Mouse (Mus musculus) embryonic stem cell, embryonic (primary cell): Measurements from ENCODE around the gene Sh3yl1.

Experiments used
- CTCF ChIA-PET, 4 experiments: fragments of 300-600 bp in 2 of 4; fragments of 350-600 bp in 2 of 4; sonication (Branson Sonifier 250); formaldehyde crosslinking; loops; one replicate each; lab custom pipeline; 2022; ENCODE audit warnings: inconsistent platforms in 2 of 4; lab: Charles Lee
- POLR2A ChIA-PET, 4 experiments: fragments of 300-600 bp in 2 of 4; fragments of 350-600 bp in 2 of 4; sonication (Branson Sonifier 250); formaldehyde crosslinking; loops; one replicate each; lab custom pipeline; 2022; ENCODE audit warnings: antibody characterized with exemption in 4 of 4, inconsistent platforms in 1 of 4; lab: Charles Lee

The Sh3yl1 gene

DNA sequence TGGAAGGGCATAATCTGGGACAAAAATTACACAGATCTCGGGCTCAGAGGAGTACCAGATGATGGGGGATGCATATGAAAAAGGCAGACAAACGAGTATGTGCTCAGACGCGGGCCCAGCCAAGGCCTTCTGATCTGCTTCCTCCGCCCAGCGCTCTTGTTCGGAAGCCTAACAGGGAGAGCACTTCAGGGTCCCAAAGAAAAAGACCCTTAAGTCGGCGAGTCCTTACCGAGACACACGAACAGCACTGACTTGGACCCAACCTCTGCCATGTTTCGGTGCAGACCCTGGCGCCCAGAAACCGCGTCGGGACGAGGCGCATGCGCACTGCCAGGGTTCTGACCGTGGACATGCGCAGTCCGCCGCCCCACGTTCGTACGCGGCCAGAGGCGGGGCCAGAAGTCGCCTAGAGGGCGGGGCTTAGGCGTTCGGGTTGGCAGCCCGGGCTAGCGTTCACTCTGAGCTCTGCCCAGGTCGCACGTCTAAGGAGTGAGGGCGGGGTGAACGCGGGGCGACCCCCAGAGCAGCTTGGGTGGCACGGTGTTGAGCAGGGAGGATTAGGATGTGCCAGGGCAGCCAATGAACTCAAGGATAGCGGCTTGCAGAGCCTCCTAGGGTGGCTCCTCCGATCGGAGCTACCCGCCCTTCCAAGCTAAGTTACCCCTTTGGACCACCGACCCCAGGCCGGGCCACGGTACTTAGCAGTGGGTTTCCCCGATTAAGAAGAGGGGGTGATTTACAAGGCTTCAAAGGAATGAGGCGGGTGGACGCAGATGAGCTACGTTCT, at the start of gene Sh3yl1, which contains the start of gene Acp1:
Gene Sh3yl1 (plus strand): TSS at position 408 of the 787 bp plus-strand sequence.
Gene Acp1 (minus strand): TSS at position 329 of the 787 bp plus-strand sequence.
- ChIA-PET POLR2A (interaction anchor here (0.5 to 1.8 kb wide), 27 partner anchors 10 to 1908 kb away, joined by 3 to 15 read pairs (median 3); partner anchors contain the start of genes Alkal2 (in 2 of the 4), Tmem18 (in 2 of the 4) and Nampt (in 1 of the 4)), CTCF (interaction anchor here in 1 of 4 experiments (0.8 kb wide), 1 partner anchor 93 kb away, joined by 3 read pairs; no protein-coding TSS in a partner anchor)

DNA sequence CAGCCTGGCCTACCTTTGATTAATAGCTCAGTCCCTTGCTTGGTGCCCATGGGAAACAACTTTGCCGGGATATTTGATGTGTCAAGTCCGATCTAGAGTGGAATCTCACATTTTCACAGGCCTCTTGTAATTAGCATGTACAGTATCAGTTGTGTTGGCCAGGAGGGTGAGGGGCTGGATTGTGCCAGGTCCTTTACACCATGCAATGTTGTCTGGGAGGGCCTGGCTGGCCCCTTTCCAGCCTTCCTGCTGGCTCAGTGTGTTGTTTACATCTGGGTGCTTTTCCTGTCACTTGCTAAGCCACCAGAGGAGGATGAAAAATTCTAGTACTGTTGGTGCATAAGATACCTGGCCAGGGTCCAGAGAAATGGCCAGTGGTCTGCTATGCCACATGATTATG, 47.1 kb upstream of the Sh3yl1 start:
- ChIA-PET POLR2A (no interaction called here), CTCF (no interaction called here)

DNA sequence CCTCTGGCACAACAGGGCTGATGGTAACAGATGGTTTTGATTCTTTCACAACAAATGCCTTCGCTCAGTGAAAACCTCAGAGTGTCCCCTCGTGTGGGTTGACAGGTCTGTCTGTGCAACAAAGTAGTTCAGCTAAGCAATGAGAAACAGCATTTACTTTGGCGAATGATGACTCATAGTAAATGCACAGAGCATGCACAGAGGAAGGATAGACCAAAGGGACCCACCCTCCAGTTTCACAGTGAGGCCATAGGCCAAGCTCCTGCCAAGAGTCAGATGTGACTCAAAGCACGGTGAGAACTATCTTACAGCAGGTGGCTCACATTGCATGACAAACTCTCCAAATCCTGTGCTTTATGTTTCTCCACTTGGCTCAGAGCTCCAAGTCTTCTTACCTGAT, 45.7 kb upstream of the Sh3yl1 start:
- POLR2A ChIA-PET, result no interaction called here
- CTCF ChIA-PET, result no interaction called here

- POLR2A ChIA-PET, result no interaction called here
- CTCF ChIA-PET, result no interaction called here
Measured at GRCm38 (mm10) chr12:30879447-30879846, 32.0 kb upstream of the Sh3yl1 start.

GRCm38 (mm10) chr12:30883592-30883985, 27.9 kb upstream of the Sh3yl1 start:
- ChIA-PET CTCF (interaction anchor here in 2 of 4 experiments (0.7 to 1.0 kb wide), 2 partner anchors 28 to 514 kb away, joined by 3 to 4 read pairs; no protein-coding TSS in a partner anchor), POLR2A (interaction anchor here in 2 of 4 experiments (0.6 to 2.4 kb wide), 4 partner anchors 28 to 770 kb away, joined by 3 to 10 read pairs (median 6); partner anchors contain the start of genes Acp1 (in 2 of the 2) and Sh3yl1 (in 2 of the 2))

GRCm38 (mm10) chr12:30883986-30884621, 27.4 kb upstream of the Sh3yl1 start, which contains the start of gene Alkal2:
Gene Alkal2, plus strand, starts transcription at chr12:30884322.
- CTCF ChIA-PET, result interaction anchor here in 1 of 4 experiments (1.0 kb wide), 1 partner anchor 29 kb away, joined by 3 read pairs; no protein-coding TSS in a partner anchor
- POLR2A ChIA-PET, result interaction anchor here in 2 of 4 experiments (0.6 to 2.4 kb wide), 5 partner anchors 13 to 770 kb away, joined by 3 to 10 read pairs (median 5); partner anchors contain the start of genes Acp1 (in 2 of the 2) and Sh3yl1 (in 2 of the 2)

DNA sequence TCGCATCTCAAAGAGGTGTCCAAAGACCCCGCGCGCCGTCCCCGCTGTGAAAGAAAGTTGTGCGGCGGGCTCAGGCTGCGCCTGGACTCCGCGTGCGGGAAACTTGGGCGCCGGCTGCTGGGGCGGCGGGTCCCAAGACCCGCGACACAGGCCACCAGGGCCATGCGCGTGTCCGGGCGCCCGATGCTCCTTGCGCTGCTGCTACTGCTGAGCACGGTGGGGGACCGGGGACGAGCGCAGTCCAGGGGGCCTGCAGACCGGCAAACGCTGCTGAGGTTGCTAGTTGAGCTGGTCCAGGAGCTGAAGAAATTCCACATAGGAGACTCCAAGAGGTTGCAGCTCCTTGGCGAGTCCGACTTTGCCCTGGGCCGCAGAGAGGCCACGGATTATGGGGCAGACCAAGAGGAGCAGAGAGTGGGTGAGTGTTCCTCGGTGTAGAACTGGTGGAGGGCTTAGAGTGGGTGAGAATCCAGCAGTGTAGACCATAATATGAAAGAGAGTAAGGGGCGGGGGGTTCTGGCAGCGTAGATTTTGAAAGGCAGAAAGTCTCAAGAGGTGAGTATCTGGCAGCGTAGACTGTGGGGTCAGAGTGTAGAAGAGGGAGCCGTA, 26.7 kb upstream of the Sh3yl1 start:
- POLR2A ChIA-PET, result interaction anchor here in 2 of 4 experiments (1.5 to 2.4 kb wide), 4 partner anchors 12 to 45 kb away, joined by 3 to 10 read pairs (median 6); partner anchors contain the start of genes Acp1 (in 2 of the 2) and Sh3yl1 (in 2 of the 2)

DNA sequence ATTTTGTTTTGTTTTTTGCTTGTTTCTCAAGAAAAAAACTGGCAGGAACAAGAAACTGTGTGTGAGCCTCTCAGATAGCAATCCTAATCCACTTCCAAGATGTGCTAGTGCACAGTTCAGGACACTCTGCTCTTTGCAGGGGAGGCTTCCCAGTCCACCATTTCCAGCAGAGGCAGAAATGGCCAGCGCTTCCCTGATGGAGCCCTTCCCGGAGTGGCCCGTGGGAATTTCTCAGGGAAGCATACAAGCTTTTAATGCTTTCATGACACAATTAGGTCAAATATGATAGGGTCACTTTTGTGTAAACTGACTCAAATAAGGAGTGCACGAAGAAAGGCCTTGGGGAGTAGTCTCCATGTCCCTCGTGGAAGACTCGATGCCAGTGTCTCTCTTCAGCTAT, 25.6 kb upstream of the Sh3yl1 start:
- ChIA-PET POLR2A (no interaction called here), CTCF (interaction anchor here in 1 of 4 experiments (0.6 kb wide), 1 partner anchor 273 kb away, joined by 5 read pairs; no protein-coding TSS in a partner anchor)

More for the DNA sequence above, 26.7 kb upstream of the Sh3yl1 start:
- CTCF ChIA-PET, result no interaction called here

DNA sequence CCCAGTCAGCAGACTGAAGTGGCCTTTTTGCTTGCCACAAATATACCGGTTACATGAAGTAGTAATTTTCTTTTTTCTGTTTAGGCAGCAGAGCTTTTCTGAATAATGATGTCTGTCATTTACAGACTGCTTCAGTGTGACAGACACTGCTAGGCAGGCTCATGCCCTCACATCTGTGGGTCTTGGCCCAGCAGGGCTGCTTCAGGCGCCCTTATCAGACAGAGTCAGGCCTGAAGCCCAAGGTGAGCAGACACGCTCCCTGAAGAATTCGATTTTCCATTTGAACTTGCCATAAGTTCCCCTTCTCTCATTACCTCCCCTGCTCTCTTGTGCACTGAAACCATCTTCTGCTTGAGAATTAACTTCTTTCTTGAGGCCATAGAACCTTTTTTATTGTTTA, 23.5 kb upstream of the Sh3yl1 start:
- POLR2A ChIA-PET, result interaction anchor here in 1 of 4 experiments (1.6 kb wide), 1 partner anchor 24 kb away, joined by 3 read pairs; the partner anchor contains the start of genes Acp1 and Sh3yl1
- CTCF ChIA-PET, result no interaction called here

- CTCF ChIA-PET, result interaction anchor here in 2 of 4 experiments (0.6 to 1.0 kb wide), 4 partner anchors 9 to 292 kb away, joined by 3 to 6 read pairs (median 4); no protein-coding TSS in a partner anchor
- POLR2A ChIA-PET, result interaction anchor here in 1 of 4 experiments (1.4 kb wide), 1 partner anchor 22 kb away, joined by 5 read pairs; the partner anchor contains the start of genes Acp1 and Sh3yl1
Measured at GRCm38 (mm10) chr12:30890067-30890466, 21.4 kb upstream of the Sh3yl1 start.

DNA sequence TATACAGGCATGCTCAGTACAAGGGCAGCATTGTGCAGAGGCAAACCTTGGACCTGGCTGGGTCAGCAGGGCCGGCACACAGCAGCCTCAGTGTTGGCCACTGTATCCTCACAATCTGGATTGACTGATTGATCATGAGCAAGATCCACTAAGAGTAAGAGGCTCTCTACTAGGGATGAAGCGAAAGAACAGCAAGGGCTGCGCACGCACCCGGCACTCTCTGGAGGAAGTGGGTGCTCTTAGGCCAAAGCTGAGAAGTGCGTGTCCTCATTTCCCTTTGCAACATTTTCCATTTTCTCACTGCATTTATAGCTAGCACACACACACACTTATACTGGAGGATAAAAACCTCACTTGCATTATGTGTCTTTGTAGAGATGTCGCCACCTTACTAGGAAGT, 20.0 kb upstream of the Sh3yl1 start:
- CTCF ChIA-PET, result no interaction called here
- POLR2A ChIA-PET, result interaction anchor here in 2 of 4 experiments (0.6 to 2.1 kb wide), 3 partner anchors 9 to 327 kb away, joined by 3 to 7 read pairs (median 5); partner anchors contain the start of genes Acp1 (in 1 of the 2) and Sh3yl1 (in 1 of the 2)

DNA sequence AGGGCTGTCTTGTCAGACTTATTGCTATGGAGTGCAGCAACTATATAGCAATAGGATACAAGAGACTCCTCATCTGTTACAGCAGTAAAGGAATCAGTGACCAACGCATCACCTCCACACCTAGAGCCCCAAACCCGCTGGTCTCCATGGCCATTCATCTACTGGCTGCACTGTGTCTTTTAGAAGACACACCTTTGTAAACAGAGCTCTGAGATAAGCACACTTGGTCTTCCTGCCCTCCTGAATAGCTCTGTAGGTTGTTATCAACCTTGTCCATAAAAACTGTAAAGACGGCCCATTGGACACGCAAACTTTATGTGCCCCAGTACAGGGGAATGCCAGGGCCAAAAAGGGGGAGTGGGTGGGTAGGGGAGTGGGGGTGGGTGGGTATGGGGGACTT, 14.4 kb upstream of the Sh3yl1 start:
- ChIA-PET CTCF (no interaction called here), POLR2A (interaction anchor here in 2 of 4 experiments (0.6 to 1.7 kb wide), 5 partner anchors 12 to 314 kb away, joined by 3 to 7 read pairs (median 5); partner anchors contain the start of genes Acp1 (in 1 of the 2), Alkal2 (in 1 of the 2) and Sh3yl1 (in 1 of the 2))

GRCm38 (mm10) chr12:30908658-30909057, 2.8 kb upstream of the Sh3yl1 start:
- ChIA-PET CTCF (no interaction called here), POLR2A (interaction anchor here in 2 of 4 experiments (0.5 to 1.2 kb wide), 3 partner anchors 9 to 253 kb away, joined by 3 to 5 read pairs (median 4); no protein-coding TSS in a partner anchor)

GRCm38 (mm10) chr12:30909881-30910280, 1.6 kb upstream of the Sh3yl1 start:
- CTCF ChIA-PET, result no interaction called here
- POLR2A ChIA-PET, result no interaction called here

- CTCF ChIA-PET, result interaction anchor here in 1 of 4 experiments (0.8 kb wide), 1 partner anchor 94 kb away, joined by 3 read pairs; no protein-coding TSS in a partner anchor
- POLR2A ChIA-PET, result interaction anchor here in 3 of 4 experiments (0.5 to 1.8 kb wide), 13 partner anchors 11 to 774 kb away, joined by 3 to 10 read pairs (median 6); partner anchors contain the start of genes Alkal2 (in 2 of the 3) and Tmem18 (in 1 of the 3)
Measured at GRCm38 (mm10) chr12:30910860-30911259, 608 bp upstream of the Sh3yl1 start.

DNA sequence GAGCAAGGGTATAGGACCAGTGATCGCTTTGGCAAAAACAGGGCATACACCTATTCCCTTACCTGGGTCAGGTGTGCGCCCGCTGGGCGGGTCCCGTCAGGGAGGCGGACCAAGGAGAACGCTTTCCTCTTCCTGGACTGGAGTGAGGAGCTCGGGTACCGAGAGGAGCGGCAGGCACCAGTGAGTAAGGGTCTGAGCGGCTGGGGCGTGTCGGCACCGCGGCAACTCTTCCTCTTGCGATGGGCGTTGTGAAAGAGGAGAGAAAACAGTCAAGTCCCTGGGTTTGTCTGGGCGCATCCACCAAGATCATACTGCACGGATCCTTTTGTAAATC, 547 bp downstream of the Sh3yl1 start:
- CTCF ChIA-PET, result no interaction called here

GRCm38 (mm10) chr12:30912840-30913239, 1.4 kb downstream of the Sh3yl1 start:
- ChIA-PET POLR2A (no interaction called here), CTCF (no interaction called here)

More for the DNA sequence above, 547 bp downstream of the Sh3yl1 start:
- POLR2A ChIA-PET, result interaction anchor here in 3 of 4 experiments (0.6 to 1.8 kb wide), 26 partner anchors 10 to 1907 kb away, joined by 3 to 15 read pairs (median 4); partner anchors contain the start of genes Alkal2 (in 2 of the 3), Tmem18 (in 2 of the 3) and Nampt (in 1 of the 3)
